Mouse (Mus musculus) forebrain, embryonic 13.5 days (tissue): ENCODE results near the gene Oas1e. TPM values are rescaled to one million over a fixed set of nuclear protein-coding genes. Genes with fewer than 3 reads are reported as not detected.
A peak's percentile ranks its signal among the peaks of the same experiment; 100 is the strongest.

Experiments used
- ATAC-seq: fragments of 200-750 bp; cut with Nextera tagmentation; 2 replicates; pipeline ENCODE4 v1.8.0; 2017
- H3K27ac ChIP-seq: fragments of 300-500 bp; sonication (generic); 2 replicates; pipeline ENCODE4 v1.5.1; 2015; ENCODE audit warnings: inconsistent platforms, mild to moderate bottlenecking, moderate library complexity
- H3K27me3 ChIP-seq: fragments of 300-500 bp; sonication (generic); 2 replicates; pipeline ENCODE4 v1.6.1; 2015; ENCODE audit warnings: mild to moderate bottlenecking, inconsistent platforms
- H3K36me3 ChIP-seq: fragments of 300-500 bp; sonication (generic); 2 replicates; pipeline ENCODE4 v1.6.1; 2015; ENCODE audit warnings: mild to moderate bottlenecking, inconsistent platforms; ENCODE audit not compliant: poor library complexity, severe bottlenecking
- H3K4me1 ChIP-seq: fragments of 300-500 bp; sonication (generic); 2 replicates; pipeline ENCODE4 v1.6.1; 2015; ENCODE audit warnings: inconsistent platforms
- H3K4me2 ChIP-seq: fragments of 300-500 bp; sonication (generic); 2 replicates; pipeline ENCODE4 v1.6.1; 2015; ENCODE audit warnings: inconsistent platforms, mild to moderate bottlenecking, moderate library complexity
- H3K4me3 ChIP-seq: fragments of 300-500 bp; sonication (generic); 2 replicates; pipeline ENCODE4 v1.5.1; 2015; ENCODE audit warnings: mild to moderate bottlenecking, inconsistent platforms
- H3K9ac ChIP-seq: fragments of 300-500 bp; sonication (generic); 2 replicates; pipeline ENCODE4 v1.6.1; 2015; ENCODE audit warnings: mild to moderate bottlenecking, inconsistent platforms
- H3K9me3 ChIP-seq: fragments of 300-500 bp; sonication (generic); replicated peaks from 2 replicates; pipeline ENCODE4 v1.6.1; 2016; ENCODE audit warnings: inconsistent platforms
- WGBS: fragments of 180-500 bp; shearing (Covaris S2); methylation state at CpG from one replicate; pipeline ENCODE4 v1.1.7; 2015; 5-methylcytosine and 5-hydroxymethylcytosine counted together
- polyA plus RNA-seq: library from polyadenylated mRNA; unstranded; fragments of >200 nt; fragmentation: Nextera tagmentation; extraction: Ambion mirVana; gene quantifications from 2 replicates; pipeline ENCODE4 v1.2.1, GENCODE M21; 2015

The Oas1e gene
- polyA plus RNA-seq, 1 experiment from 2014 or later, result not detected

DNA sequence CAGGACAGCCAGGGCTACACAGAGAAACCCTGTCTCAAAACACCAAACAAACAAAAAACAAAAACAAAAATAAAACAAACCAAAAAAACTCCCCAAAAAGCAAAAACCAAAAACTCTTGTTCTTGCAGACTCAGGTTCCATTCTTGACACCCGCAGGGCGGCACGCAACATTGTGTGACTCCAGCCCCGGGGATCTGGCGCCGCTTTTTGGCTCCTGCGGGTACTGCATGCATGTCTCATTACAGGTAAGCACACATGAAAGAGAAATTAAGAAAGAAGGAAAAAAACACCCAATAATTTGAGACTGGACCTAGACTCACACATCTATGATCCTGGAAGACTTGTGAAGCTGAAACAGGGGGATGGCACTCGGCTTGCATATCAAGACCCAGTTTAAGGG, 30.3 kb downstream of the Oas1e start:
- Histone ChIP-seq H3K27ac (no peak overlapping the region), H3K27me3 (no peaks in the 10 kb centered on the region), H3K4me3 (no peak overlapping the region), H3K4me2 (no peak overlapping the region), H3K9ac (no peak overlapping the region), H3K9me3 (no peaks in the 10 kb centered on the region), H3K36me3 (no peaks in the 10 kb centered on the region), H3K4me1 (no peaks in the 10 kb centered on the region)
- WGBS, result 79% methylated on average over 8 of the region's 8 CpGs
- no peak for ATAC-seq

DNA sequence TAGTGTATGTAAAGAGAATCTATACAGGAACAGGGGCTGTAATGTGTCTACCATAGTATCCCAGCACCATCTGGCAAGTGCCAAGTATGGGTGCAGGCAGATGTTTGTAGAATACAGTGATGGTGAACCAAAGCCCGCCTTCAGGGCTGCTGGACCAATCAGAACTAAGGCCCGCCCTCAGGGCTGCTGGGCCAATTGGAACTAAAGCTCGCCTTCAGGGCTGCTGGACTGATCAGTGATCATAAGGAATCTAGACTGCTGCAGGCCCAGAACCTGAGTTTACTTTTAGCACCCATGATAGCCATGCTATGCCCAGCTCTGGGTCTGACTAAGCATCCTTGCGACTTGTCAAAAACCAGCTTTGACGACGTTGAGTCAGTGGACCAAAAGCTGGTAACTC, 33.4 kb downstream of the Oas1e start:
- H3K4me1 ChIP-seq, result no peaks in the 10 kb centered on the region
- 0 out of 2 replicates have a peak overlapping the region, but pooled peaks have one; percentile 10 for H3K4me2 ChIP-seq
- ATAC-seq, result peak; percentile 45; the same call in 1 of the 2 replicates
- no peaks in the 10 kb centered on the region for H3K9me3 ChIP-seq
- no peak overlapping the region for H3K4me3 ChIP-seq
- H3K36me3 ChIP-seq, result no peaks in the 10 kb centered on the region
- H3K27ac ChIP-seq, result no peak overlapping the region
- no peaks in the 10 kb centered on the region for H3K27me3 ChIP-seq
- no peak overlapping the region for H3K9ac ChIP-seq
- 29% methylated on average over 6 of the region's 6 CpGs for WGBS

DNA sequence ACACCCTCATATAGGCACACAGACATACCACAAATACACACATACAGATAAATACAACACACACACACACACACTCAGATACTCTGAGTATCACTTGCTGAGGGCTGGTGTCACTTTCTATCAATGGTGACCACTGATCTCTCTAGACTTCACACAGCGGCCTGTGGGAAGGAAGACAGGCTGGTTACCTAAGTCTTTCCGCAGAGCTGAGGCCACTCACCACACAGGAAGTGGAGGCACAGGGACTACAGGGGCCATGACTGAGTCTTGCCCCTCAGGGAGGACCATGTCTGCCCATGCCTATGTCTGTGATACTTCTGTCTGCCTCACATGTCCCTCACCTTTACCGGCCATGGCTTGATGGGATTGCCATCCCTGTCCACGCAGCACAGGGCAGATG, 41.1 kb downstream of the Oas1e start:
- WGBS, result 91% methylated on average over 4 of the region's 4 CpGs
- Histone ChIP-seq H3K4me1 (no peaks in the 10 kb centered on the region), H3K4me3 (no peak overlapping the region), H3K9ac (no peak overlapping the region), H3K9me3 (no peaks in the 10 kb centered on the region), H3K4me2 (no peak overlapping the region), H3K36me3 (no peaks in the 10 kb centered on the region), H3K27me3 (no peaks in the 10 kb centered on the region), H3K27ac (no peak overlapping the region)
- no peak for ATAC-seq

- Histone ChIP-seq H3K4me3 (no peak overlapping the region), H3K4me1 (no peaks in the 10 kb centered on the region), H3K9me3 (no peaks in the 10 kb centered on the region), H3K27ac (no peak overlapping the region), H3K9ac (no peak overlapping the region), H3K27me3 (no peaks in the 10 kb centered on the region), H3K4me2 (no peak overlapping the region), H3K36me3 (no peaks in the 10 kb centered on the region)
- WGBS, result 89% methylated on average over 3 of the region's 3 CpGs
- ATAC-seq, result no peak
Measured at GRCm38 (mm10) chr5:120752786-120753185, 42.5 kb downstream of the Oas1e start.

DNA sequence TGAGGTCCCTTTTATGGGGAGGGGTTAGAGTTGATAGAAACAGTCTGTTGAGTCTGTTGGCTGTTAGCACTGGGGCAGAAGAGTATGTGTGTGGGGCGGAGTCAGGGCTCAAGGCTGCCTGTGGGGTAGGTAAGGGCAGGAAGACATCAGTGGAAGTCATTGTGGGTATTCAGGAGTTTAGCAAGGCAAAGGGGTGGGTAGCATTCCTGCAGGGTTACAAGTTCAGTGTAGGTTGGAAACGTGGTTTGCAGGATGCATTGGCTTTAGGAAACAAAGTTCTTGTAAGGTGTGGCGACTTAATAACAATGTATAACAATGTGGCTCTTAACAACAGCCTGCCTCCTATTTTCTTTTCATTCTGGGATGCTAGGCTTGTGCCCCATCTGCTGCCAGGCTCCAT, 44.1 kb downstream of the Oas1e start:
- Histone ChIP-seq H3K4me1 (no peaks in the 10 kb centered on the region), H3K27ac (no peak overlapping the region), H3K9ac (no peak overlapping the region), H3K27me3 (no peaks in the 10 kb centered on the region), H3K36me3 (no peaks in the 10 kb centered on the region), H3K9me3 (no peaks in the 10 kb centered on the region), H3K4me2 (no peak overlapping the region), H3K4me3 (no peak overlapping the region)
- WGBS, result 70% methylated on average over 3 of the region's 3 CpGs
- no peak for ATAC-seq

DNA sequence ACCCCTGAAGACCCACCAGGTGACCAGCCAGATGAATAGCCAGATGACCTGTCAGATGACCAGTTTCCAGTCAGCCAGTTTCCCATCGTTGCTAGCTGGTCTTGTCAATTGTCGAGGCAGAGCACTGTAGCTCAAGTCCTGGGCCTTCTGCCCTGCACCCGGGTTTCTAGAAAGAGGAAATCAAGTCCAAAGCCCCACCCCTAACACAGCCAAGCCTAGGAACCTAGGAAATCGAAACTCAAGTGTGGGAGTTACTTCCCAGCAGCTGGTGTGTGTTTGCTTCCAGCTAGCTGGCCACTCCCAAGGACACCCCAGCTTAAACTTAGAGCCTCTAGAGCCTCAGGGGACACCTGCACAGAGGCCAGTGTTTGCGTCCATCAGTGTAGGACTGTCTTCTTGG, 45.6 kb downstream of the Oas1e start, which contains the start of gene Oas2:
Gene Oas2 (minus strand): TSS at position 166 of the 400 bp plus-strand sequence.
- ATAC-seq, result no peak
- 70% methylated on average over 5 of the region's 5 CpGs for WGBS
- Histone ChIP-seq H3K4me3 (no peak within 1 kb of the TSS), H3K4me2 (no peak within 1 kb of the TSS), H3K27me3 (no peaks in the 10 kb centered on the region), H3K4me1 (no peaks in the 10 kb centered on the region), H3K36me3 (no peaks in the 10 kb centered on the region), H3K27ac (no peak within 1 kb of the TSS), H3K9me3 (no peaks in the 10 kb centered on the region), H3K9ac (no peak within 1 kb of the TSS)

DNA sequence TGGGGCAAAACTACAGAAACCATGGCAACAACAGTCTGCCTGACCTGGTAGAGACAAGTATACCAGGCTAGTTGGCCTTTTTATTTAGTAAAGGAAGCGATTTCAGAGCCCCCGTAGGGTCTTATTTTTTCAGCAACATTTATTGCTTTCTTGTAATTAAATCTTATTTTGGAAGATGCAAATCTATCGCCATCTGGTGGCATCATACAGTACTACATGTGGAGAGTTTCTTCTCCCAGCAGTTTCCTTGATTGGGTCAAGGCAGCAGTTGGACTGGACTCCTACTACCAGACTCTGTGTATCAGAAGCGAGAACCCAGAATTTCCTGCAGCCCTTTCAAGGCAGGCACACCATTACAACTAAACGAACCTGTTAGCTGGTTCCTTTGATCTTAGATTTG, 48.9 kb downstream of the Oas1e start:
- Histone ChIP-seq H3K4me1 (no peaks in the 10 kb centered on the region), H3K27ac (no peak overlapping the region), H3K9me3 (no peaks in the 10 kb centered on the region), H3K36me3 (no peaks in the 10 kb centered on the region), H3K4me2 (no peak overlapping the region), H3K4me3 (no peak overlapping the region), H3K27me3 (no peaks in the 10 kb centered on the region), H3K9ac (no peak overlapping the region)
- ATAC-seq, result no peak
- whole genome bisulfite sequencing, result 12% methylated on average over 5 of the region's 5 CpGs

GRCm38 (mm10) chr5:120742125-120742524, 53.2 kb downstream of the Oas1e start:
- H3K4me2 ChIP-seq, result no peak overlapping the region
- H3K9ac ChIP-seq, result no peak overlapping the region
- no peak overlapping the region for H3K4me3 ChIP-seq
- no peak for ATAC-seq
- no peak overlapping the region for H3K27ac ChIP-seq
- H3K36me3 ChIP-seq, result no peaks in the 10 kb centered on the region
- no peaks in the 10 kb centered on the region for H3K4me1 ChIP-seq
- no peaks in the 10 kb centered on the region for H3K27me3 ChIP-seq
- 33% methylated on average over 4 of the region's 4 CpGs for WGBS
- H3K9me3 ChIP-seq, result no peaks in the 10 kb centered on the region

Other genes with a start within 250 kb of the Oas1e start
- gene Tpcn1, start 206.9 kb downstream of the Oas1e start, polyA plus RNA-seq, result 14.8 and 15.8 TPM in 2 replicates
- gene Iqcd, start 206.5 kb downstream of the Oas1e start, polyA plus RNA-seq, result 1.1 and 2.3 TPM in 2 replicates
- gene Rita1, start 182.9 kb downstream of the Oas1e start, polyA plus RNA-seq, result 19.0 TPM in 2 replicates
- gene Ddx54, start 182.8 kb downstream of the Oas1e start, polyA plus RNA-seq, result 45.3 and 48.0 TPM in 2 replicates
- 0.65 TPM in 1 of 2 replicates, not detected in the other for gene Cfap73, start 161.3 kb downstream of the Oas1e start, polyA plus RNA-seq
- gene Rasal1, start 146.7 kb downstream of the Oas1e start, polyA plus RNA-seq, result 0.27 and 0.79 TPM in 2 replicates
- gene Dtx1, start 83.6 kb downstream of the Oas1e start, polyA plus RNA-seq, result 17.9 and 18.1 TPM in 2 replicates
- gene Oas2, start 45.7 kb downstream of the Oas1e start, polyA plus RNA-seq, result 0.09 TPM in 1 of 2 replicates, not detected in the other
- gene Oas3, start 17.9 kb downstream of the Oas1e start, polyA plus RNA-seq, result 0.11 and 0.17 TPM in 2 replicates
- gene Oas1c, start 17.0 kb upstream of the Oas1e start, polyA plus RNA-seq, result 0.26 and 0.60 TPM in 2 replicates
- gene Oas1f, start 51.8 kb upstream of the Oas1e start, polyA plus RNA-seq, result not detected in 2 replicates
- not detected in 2 replicates for gene Oas1h, start 65.9 kb upstream of the Oas1e start, polyA plus RNA-seq
- gene Oas1g, start 92.1 kb upstream of the Oas1e start, polyA plus RNA-seq, result 0.12 TPM in 1 of 2 replicates, not detected in the other
- 0.26 and 0.53 TPM in 2 replicates for gene Oas1a, start 112.0 kb upstream of the Oas1e start, polyA plus RNA-seq
- not detected in 2 replicates for gene Oas1d, start 119.0 kb upstream of the Oas1e start, polyA plus RNA-seq
- 7.7 and 8.9 TPM in 2 replicates for gene Rph3a, start 214.6 kb upstream of the Oas1e start, polyA plus RNA-seq